Mouse (Mus musculus) ES-E14 (cell line): ENCODE results near the gene Grap.

Source experiments
- CHD2 ChIP-seq: IDR thresholded peaks from 2 replicates; pipeline ENCODE4 v1.6.1; 2014; ENCODE audit warnings: mild to moderate bottlenecking, low read depth, low read length, inconsistent platforms
- HCFC1 ChIP-seq: IDR thresholded peaks from 2 replicates; pipeline ENCODE4 v1.6.1; 2012; ENCODE audit warnings: low read length, inconsistent platforms, borderline replicate concordance; ENCODE audit not compliant: insufficient read depth
- ZC3H11A ChIP-seq: IDR thresholded peaks from 2 replicates; pipeline ENCODE4 v1.6.1; 2012; ENCODE audit warnings: low read depth, mild to moderate bottlenecking, inconsistent platforms, low read length, borderline replicate concordance
- ZNF384 ChIP-seq: IDR thresholded peaks from 2 replicates; pipeline ENCODE4 v1.6.1; 2012; ENCODE audit warnings: low read depth, low read length, inconsistent platforms

DNA sequence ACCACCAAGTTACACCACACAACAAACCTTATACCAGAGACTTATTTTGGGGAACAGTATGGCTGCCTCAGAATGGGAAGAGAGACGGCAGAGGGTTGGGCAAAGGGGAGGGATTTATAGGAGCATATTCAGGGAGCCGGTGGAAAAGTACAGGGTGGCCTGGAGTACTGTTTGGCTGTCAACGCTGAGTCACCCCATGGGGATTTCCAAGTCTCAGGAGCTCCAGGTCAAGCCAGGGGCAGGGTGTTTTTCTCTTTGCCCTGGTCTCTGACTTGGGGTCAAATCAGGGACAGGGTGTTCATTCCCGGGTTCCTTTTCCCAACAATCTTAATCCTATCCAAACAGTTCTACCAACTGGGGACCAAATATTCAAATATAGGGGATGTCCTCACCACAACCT lies 45.0 kb upstream of the Grap start:
- TF ChIP-seq ZC3H11A = no peak
- TF ChIP-seq HCFC1 = no peak
- no peak for TF ChIP-seq CHD2
- no peak for TF ChIP-seq ZNF384
